8 mouse cellular contexts compared by ENCODE assay signal in genomic region chr3:104961066-104962059, GRCm38 (mm10). TPM values are rescaled to one million over a fixed set of nuclear protein-coding genes. Genes with fewer than 3 reads are reported as not detected.
DNase-seq lines count a peak whose midpoint lies in the region; ATAC-seq and TF ChIP-seq lines count a peak whose summit lies in the region.

TSS of gene Wnt2b (minus strand) at chr3:104961921.

- H3K4me3 ChIP-seq in ES-E14 (ENCODE audit: insufficient read depth in 1 of 2, low read depth in 1 of 2, low read length in 2 of 2, poor library complexity in 1 of 2, severe bottlenecking in 1 of 2): peak within 1 kb of the TSS; percentile 60 to 61
- peak within 1 kb of the TSS; percentile 49 for H3K4me3 ChIP-seq in forebrain, embryonic 12.5 days (replicated peaks)
- peak within 1 kb of the TSS; percentile 54 for H3K4me3 ChIP-seq in intestine, embryonic 15.5 days (replicated peaks)

- ATAC-seq in frontal cortex, adult (ENCODE audit: low TSS enrichment): peak; percentile 20
- ATAC-seq in forebrain, embryonic 12.5 days (ENCODE audit: low FRiP score): peak; percentile 54
- peak; percentile 75 for ATAC-seq in intestine, embryonic 15.5 days
- ATAC-seq in megakaryocyte-erythroid progenitor cell, adult 5-6 weeks (replicated peaks; ENCODE audit: low FRiP score, low TSS enrichment, poor library complexity, severe bottlenecking): peak; percentile 29; the same call in 1 of the 2 replicates

- DNase-seq in frontal cortex, adult 2 months (ENCODE audit: extremely low spot score in 1 of 2, low spot score in 1 of 2): no peak
- no peak for DNase-seq in ES-E14 (ENCODE audit: low read depth, low spot score)
- DNase-seq in urinary bladder, postnatal 25 days (ENCODE audit: low spot score): no peak
- no peak for DNase-seq in yolk sac, embryonic 10.5 days (ENCODE audit: low spot score)

- H3K9me3 ChIP-seq in ES-E14 (ENCODE audit: control insufficient read depth, insufficient read depth, low read depth, low read length): no peaks in the 10 kb centered on the region
- H3K9me3 ChIP-seq in forebrain, embryonic 12.5 days: no peaks in the 10 kb centered on the region
- no peaks in the 10 kb centered on the region for H3K9me3 ChIP-seq in intestine, embryonic 15.5 days

- peak within 1 kb of the TSS; percentile 67; the same call in 1 of the 2 replicates for H3K9ac ChIP-seq in ES-E14 (ENCODE audit: insufficient read depth, low read depth, low read length, poor library complexity, severe bottlenecking)
- peak within 1 kb of the TSS; percentile 41; the same call in 1 of the 2 replicates for H3K9ac ChIP-seq in forebrain, embryonic 12.5 days
- peak within 1 kb of the TSS; percentile 45 for H3K9ac ChIP-seq in intestine, embryonic 15.5 days

- peak within 1 kb of the TSS; percentile 74 for H3K4me2 ChIP-seq in forebrain, embryonic 12.5 days
- H3K4me2 ChIP-seq in intestine, embryonic 15.5 days (replicated peaks): peak within 1 kb of the TSS; percentile 96

- H3K4me1 ChIP-seq in ES-E14 (ENCODE audit: control insufficient read depth in 2 of 2, insufficient read depth in 2 of 2, low read length in 2 of 2, poor library complexity in 1 of 2): peaks cover 0 to 6% of the 10 kb centered on the region in 2 experiments; a peak in 1 of 4 replicates
- peaks cover 30% of the 10 kb centered on the region for H3K4me1 ChIP-seq in forebrain, embryonic 12.5 days
- H3K4me1 ChIP-seq in intestine, embryonic 15.5 days (replicated peaks): peaks cover 27% of the 10 kb centered on the region

- H3K27ac ChIP-seq in ES-E14 (ENCODE audit: insufficient read depth, low read depth, low read length, poor library complexity, severe bottlenecking): no peak within 1 kb of the TSS
- no peak within 1 kb of the TSS for H3K27ac ChIP-seq in forebrain, embryonic 12.5 days
- 0 out of 2 replicates have a peak within 1 kb of the TSS, but pooled peaks have one; percentile 3 for H3K27ac ChIP-seq in intestine, embryonic 15.5 days

- no peaks in the 10 kb centered on the region for H3K36me3 ChIP-seq in ES-E14 (ENCODE audit: control insufficient read depth, insufficient read depth, low read length, poor library complexity, severe bottlenecking)
- H3K36me3 ChIP-seq in forebrain, embryonic 12.5 days (replicated peaks): no peaks in the 10 kb centered on the region
- H3K36me3 ChIP-seq in intestine, embryonic 15.5 days: no peaks in the 10 kb centered on the region

- in situ Hi-C loops in ES-E14 (cut with MboI; ENCODE audit: low sequenced_read_pairs in 2 of 2, unreplicated experiment in 2 of 2): no loop called here

- peaks cover 84% of the 10 kb centered on the region for H3K27me3 ChIP-seq in forebrain, embryonic 12.5 days
- H3K27me3 ChIP-seq in intestine, embryonic 15.5 days (replicated peaks): peaks cover 33% of the 10 kb centered on the region

- under 1% methylated on average over 78 of the region's 87 CpGs for WGBS in forebrain, embryonic 12.5 days
- WGBS in intestine, embryonic 15.5 days: 2% methylated on average over 84 of the region's 87 CpGs

TF ChIP-seq in ES-E14, 5 proteins besides CTCF, POLR2A, EP300 and RAD21:
- TF ChIP-seq CHD2 (IDR thresholded peaks at IDR 0.05; ENCODE audit: low read depth, low read length): no peak
- no peak for TF ChIP-seq MAFK (IDR thresholded peaks at IDR 0.05; ENCODE audit: insufficient read depth, low read depth, low read length)
- no peak for TF ChIP-seq ZC3H11A (IDR thresholded peaks at IDR 0.05; ENCODE audit: borderline replicate concordance, low read depth, low read length)
- no peak for TF ChIP-seq HCFC1 (IDR thresholded peaks at IDR 0.05; ENCODE audit: borderline replicate concordance, insufficient read depth, low read length)
- no peak for TF ChIP-seq ZNF384 (IDR thresholded peaks at IDR 0.05; ENCODE audit: low read depth, low read length)

RNA-seq across cellular contexts. Expression of gene Wnt2b, which starts in this region (rescaled TPM):
- polyA plus RNA-seq in frontal cortex, adult 2 months (2012; rRNA removed): 0.40 and 0.58 TPM in 2 replicates
- total RNA-seq in ES-E14 (2012; rRNA removed): 1.1 and 1.3 TPM in 2 replicates
- polyA plus RNA-seq in forebrain, embryonic 12.5 days (2016; fragmentation: Nextera tagmentation; extraction: Ambion mirVana): 0.85 and 1.5 TPM in 2 replicates
- polyA plus RNA-seq in intestine, embryonic 15.5 days (2015; fragmentation: Nextera tagmentation; extraction: Ambion mirVana): 1.8 TPM in 2 replicates
- total RNA-seq in megakaryocyte-erythroid progenitor cell, adult 5-6 weeks (2014; fragmentation: Nextera tagmentation): not detected in 2 replicates
- total RNA-seq in megakaryocyte-erythroid progenitor cell, adult 5-6 weeks (2017): not detected in 2 replicates

Comparison
In these comparisons a context has a peak if more than half of its experiments do, and no peak if none do; other contexts are left out.
1. Peak in ATAC-seq in megakaryocyte-erythroid progenitor cell, adult 5-6 weeks; RNA of the gene not detected or under 1 TPM.
2. ATAC-seq: peak in every context shown above with its lines; median percentile 75 in intestine, embryonic 15.5 days; 54 in forebrain, embryonic 12.5 days; 29 in megakaryocyte-erythroid progenitor cell, adult 5-6 weeks; 20 in frontal cortex, adult.